Comparison of ENCODE assay signal across 8 mouse cellular contexts in the genomic region with DNA sequence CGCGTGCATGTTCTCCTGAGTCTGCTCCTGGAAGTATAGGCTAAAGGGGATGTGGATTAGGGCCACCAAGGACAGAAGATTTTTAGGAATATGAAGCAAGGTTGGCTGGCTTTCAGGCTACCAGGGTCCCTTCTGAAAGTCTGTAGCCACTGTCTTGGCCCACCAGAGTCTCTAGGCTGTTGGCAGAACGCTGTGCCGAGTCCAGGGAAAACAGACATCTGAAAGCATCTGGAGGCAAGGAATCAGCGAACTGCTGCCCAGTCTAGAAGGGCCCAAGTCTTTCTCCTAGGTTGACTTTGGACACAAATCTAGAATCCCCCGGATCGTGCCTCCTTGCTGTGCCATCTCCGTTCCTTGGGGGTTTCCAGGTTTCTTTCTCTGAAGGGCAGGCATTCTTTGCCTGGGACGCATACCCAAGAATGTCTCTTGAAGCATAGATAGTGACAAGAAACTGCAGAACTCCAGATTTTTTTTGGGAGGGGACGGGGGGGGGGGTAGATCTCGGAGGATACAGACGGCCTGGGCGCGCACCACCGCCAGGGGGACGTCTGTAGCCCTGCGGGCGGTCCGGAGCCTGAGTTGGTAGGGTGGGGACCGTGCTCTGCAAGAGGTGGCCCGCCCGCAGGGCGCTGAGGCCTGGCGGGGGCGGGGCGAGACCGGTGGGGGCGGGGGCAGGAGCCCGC. TPM values are rescaled to one million over a fixed set of nuclear protein-coding genes. Genes with fewer than 3 reads are reported as not detected.
DNase-seq lines count a peak whose midpoint lies in the region; ATAC-seq and TF ChIP-seq lines count a peak whose summit lies in the region.

No protein-coding gene starts in this region.

- peak; percentile 81 for DNase-seq in gastrocnemius, adult 2 months
- DNase-seq in liver, embryonic 13.5 days: peak; percentile 23
- peak; percentile 73 for DNase-seq in neural tube, embryonic 10.5 days (ENCODE audit: extremely low spot score, low spot score)
- DNase-seq in thymus, postnatal 14 days: peak; percentile 70
- DNase-seq in layer of hippocampus, adult 9-10 months (ENCODE audit: low spot score): no peak

- H3K4me2 ChIP-seq in hindbrain, embryonic 16.5 days (ENCODE audit: low read length): peak overlapping the region; percentile 95
- H3K4me2 ChIP-seq in liver, embryonic 13.5 days: peak overlapping the region; percentile 80

- TF ChIP-seq POLR2A in bone marrow macrophage, adult 2 months (IDR thresholded peaks at IDR 0.05; ENCODE audit: borderline replicate concordance, low read depth, low read length): no peak

- WGBS in hindbrain, embryonic 16.5 days: 20% methylated on average over 10 of the region's 29 CpGs
- WGBS in liver, embryonic 13.5 days (ENCODE audit: insufficient replicate concordance): 7% methylated on average over 29 of the region's 29 CpGs

- H3K9ac ChIP-seq in hindbrain, embryonic 16.5 days (ENCODE audit: low read depth, low read length): peak overlapping the region; percentile 79
- no peak overlapping the region for H3K9ac ChIP-seq in liver, embryonic 13.5 days

- intact Hi-C loops in gastrocnemius, adult 2 months (cut with DNase I): no loop called here

- H3K9me3 ChIP-seq in E14TG2a.4 (ENCODE audit: low read length): no peaks in the 10 kb centered on the region
- H3K9me3 ChIP-seq in hindbrain, embryonic 16.5 days (ENCODE audit: control insufficient read depth, low read length): 0 out of 2 replicates have a peak, but pooled peaks cover 4% of the 10 kb centered on the region
- no peaks in the 10 kb centered on the region for H3K9me3 ChIP-seq in liver, embryonic 13.5 days (replicated peaks)

- TF ChIP-seq CTCF in E14TG2a.4 (conservative IDR thresholded peaks at IDR 0.05; ENCODE audit: low read length): 0 out of 2 replicates have a peak, but pooled peaks have one; percentile 3
- TF ChIP-seq CTCF in bone marrow macrophage, adult 2 months (IDR thresholded peaks at IDR 0.05; ENCODE audit: low read depth, low read length): peak; percentile 26; the same call in 1 of the 2 replicates
- peak; percentile 74 for TF ChIP-seq CTCF in gastrocnemius, adult 2 months (IDR thresholded peaks at IDR 0.05)

- peak; percentile 69 for ATAC-seq in hindbrain, embryonic 16.5 days
- ATAC-seq in liver, embryonic 13.5 days (ENCODE audit: low read depth): peak; percentile 78

- peaks cover 23% of the 10 kb centered on the region for H3K4me1 ChIP-seq in E14TG2a.4 (replicated peaks; ENCODE audit: low read depth, low read length)
- H3K4me1 ChIP-seq in bone marrow macrophage, adult 2 months (ENCODE audit: control insufficient read depth, insufficient read depth, low read length): no peaks in the 10 kb centered on the region
- H3K4me1 ChIP-seq in hindbrain, embryonic 16.5 days (ENCODE audit: control insufficient read depth, insufficient read depth, low read depth, low read length): peaks cover 9% of the 10 kb centered on the region; the same call in 1 of the 2 replicates
- peaks cover 17% of the 10 kb centered on the region; the same call in 1 of the 2 replicates for H3K4me1 ChIP-seq in liver, embryonic 13.5 days (replicated peaks)

- no peak overlapping the region for H3K27ac ChIP-seq in bone marrow macrophage, adult 2 months (ENCODE audit: insufficient read depth, low read depth, low read length)
- peak overlapping the region; percentile 61; the same call in 1 of the 2 replicates for H3K27ac ChIP-seq in gastrocnemius, adult 2 months
- no peak overlapping the region; the same call in 1 of the 2 replicates for H3K27ac ChIP-seq in hindbrain, embryonic 16.5 days (ENCODE audit: low read depth, low read length)
- H3K27ac ChIP-seq in liver, embryonic 13.5 days: no peak overlapping the region

- H3K4me3 ChIP-seq in E14TG2a.4 (replicated peaks; ENCODE audit: low read length): peak overlapping the region; percentile 68
- H3K4me3 ChIP-seq in bone marrow macrophage, adult 2 months (ENCODE audit: insufficient read depth, low read length): peak overlapping the region; percentile 25; the same call in 1 of the 2 replicates
- H3K4me3 ChIP-seq in gastrocnemius, adult 2 months: peak overlapping the region; percentile 90
- H3K4me3 ChIP-seq in hindbrain, embryonic 16.5 days (ENCODE audit: low read length): peak overlapping the region; percentile 81
- peak overlapping the region; percentile 61 for H3K4me3 ChIP-seq in liver, embryonic 13.5 days (replicated peaks)

- peaks cover 54% of the 10 kb centered on the region for H3K27me3 ChIP-seq in E14TG2a.4 (ENCODE audit: insufficient read depth, low read length)
- H3K27me3 ChIP-seq in hindbrain, embryonic 16.5 days (replicated peaks; ENCODE audit: control insufficient read depth, insufficient read depth, low read length): no peaks in the 10 kb centered on the region
- H3K27me3 ChIP-seq in liver, embryonic 13.5 days: peaks cover 52% of the 10 kb centered on the region

- no peaks in the 10 kb centered on the region for H3K36me3 ChIP-seq in E14TG2a.4 (ENCODE audit: insufficient read depth, low read length)
- no peaks in the 10 kb centered on the region for H3K36me3 ChIP-seq in hindbrain, embryonic 16.5 days (ENCODE audit: control insufficient read depth, insufficient read depth, low read length)
- H3K36me3 ChIP-seq in liver, embryonic 13.5 days: no peaks in the 10 kb centered on the region

RNA-seq across cellular contexts. Expression of gene Adamts7, which starts 0.5 kb away (rescaled TPM):
- polyA plus RNA-seq in bone marrow macrophage, adult 2 months (2012; ENCODE audit: insufficient read depth, insufficient read length, missing spikeins): not detected in 2 replicates
- total RNA-seq in gastrocnemius, adult 2 months (2021): under 1 TPM; 0.41 to 0.59 TPM
- 4.9 and 9.4 TPM in 2 replicates for polyA plus RNA-seq in hindbrain, embryonic 16.5 days (2015; fragmentation: Nextera tagmentation; extraction: Ambion mirVana)
- polyA plus RNA-seq in liver, embryonic 13.5 days (2015; fragmentation: Nextera tagmentation; extraction: Ambion mirVana): 0.71 and 1.4 TPM in 2 replicates

RNA-seq across cellular contexts. Expression of gene Morf4l1, which starts 47.8 kb away (rescaled TPM):
- polyA plus RNA-seq in bone marrow macrophage, adult 2 months (2012; ENCODE audit: insufficient read depth, insufficient read length, missing spikeins): 486 and 540 TPM in 2 replicates
- total RNA-seq in gastrocnemius, adult 2 months (2021): 100 to 1,000 TPM; 189 to 208 TPM
- 538 and 570 TPM in 2 replicates for polyA plus RNA-seq in hindbrain, embryonic 16.5 days (2015; fragmentation: Nextera tagmentation; extraction: Ambion mirVana)
- 141 and 164 TPM in 2 replicates for polyA plus RNA-seq in liver, embryonic 13.5 days (2015; fragmentation: Nextera tagmentation; extraction: Ambion mirVana)

Comparison
In these comparisons a context has a peak if more than half of its experiments do, and no peak if none do; other contexts are left out.
1. H3K4me3 ChIP-seq: peak in every context shown above with its lines; median percentile 90 in gastrocnemius, adult 2 months; 81 in hindbrain, embryonic 16.5 days; 68 in E14TG2a.4; 61 in liver, embryonic 13.5 days; 25 in bone marrow macrophage, adult 2 months.
2. CTCF ChIP-seq: peak in every context shown above with its lines; median percentile 74 in gastrocnemius, adult 2 months; 26 in bone marrow macrophage, adult 2 months; 3 in E14TG2a.4.